Mouse (Mus musculus) gastrocnemius, postnatal 10 days (tissue): ENCODE data around the gene Actl11. TPM values are rescaled to one million over a fixed set of nuclear protein-coding genes. Genes with fewer than 3 reads are reported as not detected.

ENCODE experiments used
- DNase-seq: peaks from one replicate; pipeline ENCODE4 v3.0.0; 2021; ENCODE audit warnings: mixed read lengths
- total RNA-seq, 2 experiments: library from RNA; stranded (reverse); gene quantifications; 2 replicates each; pipeline ENCODE4 v1.2.3; 2021

Gene Actl11
- total RNA-seq, 2 experiments from 2014 or later, result not detected

DNA sequence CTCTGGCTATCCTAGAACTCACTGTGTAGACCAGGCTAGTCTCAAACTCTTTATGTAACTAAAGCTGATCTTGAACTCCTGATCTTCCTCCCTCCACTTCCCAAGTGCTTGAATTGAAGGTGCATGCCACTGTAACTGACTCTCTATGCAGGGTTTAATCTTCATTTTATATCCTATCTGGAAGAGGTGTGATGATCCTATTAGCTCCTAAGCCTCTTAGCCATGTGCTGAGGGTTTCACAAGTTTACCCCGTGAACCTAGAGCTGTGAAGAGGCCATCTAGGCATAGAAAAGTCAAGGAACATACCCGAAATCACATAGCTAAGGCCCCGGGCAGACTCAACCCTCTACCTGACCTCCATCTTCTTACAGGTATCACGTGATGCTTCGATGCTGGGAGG is 8.8 kb upstream of the Actl11 start:
- DNase-seq, result no peak

DNA sequence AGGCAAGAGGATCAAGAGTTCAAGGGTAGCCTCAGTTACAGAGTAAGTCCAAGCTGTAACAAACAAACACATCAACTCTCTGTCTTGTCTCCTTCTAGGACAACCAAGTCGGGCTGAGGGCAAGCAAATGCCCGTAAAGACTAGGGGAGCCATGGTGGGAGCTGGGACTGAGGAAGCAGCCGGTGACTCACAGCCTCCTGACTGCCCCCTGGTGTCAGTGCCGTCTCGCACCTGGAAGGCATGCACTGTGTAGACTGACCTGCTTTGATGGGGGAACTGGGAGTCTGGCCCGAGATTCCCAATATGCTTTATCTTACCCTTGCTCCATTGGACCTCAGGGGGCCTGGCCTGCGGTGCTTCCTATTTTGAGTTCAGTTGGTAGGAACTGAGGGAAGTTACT is 5.2 kb upstream of the Actl11 start:
- DNase-seq, result peak; percentile 58

DNA sequence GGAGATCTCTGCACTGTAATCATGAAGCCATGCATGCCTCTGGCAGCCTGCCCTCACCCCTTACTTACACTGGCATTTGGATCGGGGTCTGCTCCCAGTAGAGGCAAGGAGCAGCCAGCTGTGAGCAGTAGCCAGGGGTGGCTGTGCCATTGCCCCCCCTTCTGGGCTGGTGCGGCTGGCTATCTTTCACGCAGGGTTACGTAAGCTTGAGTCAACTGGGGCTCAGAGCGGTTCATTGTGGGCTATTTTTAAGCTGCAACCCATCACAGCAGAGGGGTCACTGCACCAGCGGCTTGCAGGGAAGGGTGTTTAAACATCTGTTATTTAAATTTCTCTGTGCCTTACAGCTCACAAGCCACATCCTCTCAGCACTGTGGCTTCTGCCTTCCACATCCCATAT is 4.3 kb upstream of the Actl11 start:
- DNase-seq, result peak; percentile 35

DNA sequence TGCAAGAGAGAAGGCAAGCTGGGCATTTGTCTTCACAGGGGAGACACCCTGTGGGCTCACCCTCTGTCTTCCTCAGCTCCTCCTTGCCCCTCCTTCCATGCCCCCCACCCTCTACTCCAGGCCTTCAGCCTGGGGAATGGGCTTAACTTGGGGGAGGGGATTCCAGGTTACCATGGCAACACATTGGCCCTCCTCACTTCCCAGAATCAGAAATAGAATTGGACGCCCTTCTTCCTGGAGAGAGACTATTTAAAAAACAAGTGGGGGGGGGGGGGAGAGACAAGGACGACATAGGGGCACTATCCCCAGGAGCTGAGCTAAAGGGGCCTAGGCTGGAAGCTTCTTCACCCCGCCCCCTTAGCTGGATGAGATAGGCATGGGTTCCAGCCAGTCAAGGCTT is 3.0 kb upstream of the Actl11 start:
- no peak for DNase-seq

DNA sequence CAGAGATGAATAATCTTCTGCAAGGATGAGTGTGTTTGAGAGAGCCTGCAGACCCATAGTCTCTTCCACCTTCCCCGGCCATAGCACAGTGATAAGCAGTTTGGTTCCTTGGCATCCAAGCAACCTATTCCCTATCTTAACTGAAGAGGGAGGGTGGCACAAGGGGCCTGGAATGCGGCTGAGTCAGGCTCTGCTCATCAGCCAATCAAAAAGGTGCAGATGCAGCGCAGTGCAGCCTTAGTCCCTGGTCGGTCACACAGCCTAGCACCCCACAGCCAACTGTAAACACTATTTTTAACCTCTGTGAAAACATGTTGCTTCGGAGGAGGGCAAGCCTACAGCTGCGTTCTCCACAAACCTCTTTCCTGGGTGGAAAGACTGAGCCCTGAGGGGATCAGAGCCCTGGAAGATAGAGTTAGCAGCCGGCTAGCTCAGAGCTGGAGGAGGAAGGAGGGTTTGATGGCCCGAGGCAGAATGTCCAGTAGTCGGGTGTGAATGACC is 1.3 kb upstream of the Actl11 start:
- DNase-seq, result no peak

DNA sequence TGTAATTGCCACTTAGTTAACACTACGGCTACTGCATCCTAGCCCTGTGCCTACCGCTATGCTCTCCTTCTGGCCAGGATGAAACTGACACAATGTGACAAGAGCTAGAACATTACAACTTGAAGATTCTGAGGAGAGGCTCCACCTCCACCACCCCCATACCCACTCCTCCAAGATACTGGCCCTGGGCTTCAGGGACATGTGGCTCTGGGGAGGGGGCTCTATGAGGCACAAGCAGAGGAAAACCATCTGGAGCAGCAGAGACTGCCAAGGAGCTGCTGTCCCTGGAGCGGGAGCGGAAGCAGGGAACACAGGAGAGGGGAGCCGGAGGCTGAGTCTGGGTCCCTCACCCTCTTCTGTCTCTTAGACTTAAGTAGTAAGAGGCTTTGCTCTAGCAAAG is 520 bp upstream of the Actl11 start:
- no peak for DNase-seq

DNA sequence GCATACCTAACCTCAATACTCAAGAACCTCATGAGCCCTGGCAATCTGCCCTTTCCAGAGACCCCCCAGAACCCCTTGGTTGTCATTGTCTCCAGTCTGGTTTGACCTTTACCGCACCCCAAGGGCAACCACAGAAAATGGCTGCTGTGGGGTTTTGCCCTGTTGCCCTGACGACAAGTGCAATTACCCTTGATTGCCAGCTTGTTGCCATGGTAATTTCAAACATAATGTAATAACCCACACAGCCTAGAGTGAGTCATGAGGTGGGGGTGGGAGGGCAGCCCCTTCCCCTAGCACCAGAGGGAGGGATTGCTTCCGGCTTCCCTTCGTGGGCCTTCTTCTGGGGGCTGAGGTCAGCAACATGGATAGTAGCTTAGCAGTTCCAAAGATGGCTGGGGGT is 4.0 kb downstream of the Actl11 start:
- DNase-seq, result no peak

DNA sequence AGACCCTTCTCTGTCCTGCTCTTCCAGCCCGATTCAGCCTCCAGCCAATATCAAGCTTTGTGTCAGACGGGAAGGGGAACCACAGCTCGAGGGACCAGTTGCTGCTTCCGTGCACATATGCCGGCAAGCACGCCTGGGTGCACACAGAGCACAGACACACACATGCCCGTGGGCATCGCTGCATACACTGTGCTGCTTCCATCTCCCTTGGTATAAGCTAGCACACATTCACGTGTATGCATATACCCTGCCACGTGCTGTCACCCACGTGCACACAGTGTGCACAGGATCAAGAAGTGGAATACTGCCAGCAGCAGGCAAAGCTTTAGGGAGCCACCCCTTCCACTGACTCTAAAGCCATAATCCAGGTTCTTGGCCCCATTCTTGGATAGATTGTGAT is 5.9 kb downstream of the Actl11 start:
- DNase-seq, result no peak

DNA sequence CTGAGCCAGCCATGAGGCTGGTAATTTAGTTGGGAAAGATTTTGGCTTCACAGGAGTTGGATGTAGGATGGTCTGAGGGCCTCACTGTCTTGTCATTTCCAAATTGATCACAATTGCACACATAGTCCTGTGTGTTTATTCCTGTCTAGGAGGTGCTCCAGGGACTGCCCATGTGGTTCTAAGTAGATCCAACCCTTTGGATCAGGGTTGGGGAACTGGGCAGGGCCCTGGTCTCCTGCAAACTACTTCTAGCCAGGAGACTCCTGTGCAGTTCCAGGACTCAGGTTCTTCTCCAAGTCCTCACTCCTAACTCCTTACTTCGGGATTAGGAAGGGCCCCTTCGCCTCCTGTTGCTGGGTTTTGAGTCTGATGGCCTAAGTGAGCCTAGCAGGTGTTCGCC is 7.1 kb downstream of the Actl11 start, which contains the start of gene Camkv:
Gene Camkv, plus strand, starts transcription at position 301 of the 400 bp plus-strand sequence.
- DNase-seq, result no peak

DNA sequence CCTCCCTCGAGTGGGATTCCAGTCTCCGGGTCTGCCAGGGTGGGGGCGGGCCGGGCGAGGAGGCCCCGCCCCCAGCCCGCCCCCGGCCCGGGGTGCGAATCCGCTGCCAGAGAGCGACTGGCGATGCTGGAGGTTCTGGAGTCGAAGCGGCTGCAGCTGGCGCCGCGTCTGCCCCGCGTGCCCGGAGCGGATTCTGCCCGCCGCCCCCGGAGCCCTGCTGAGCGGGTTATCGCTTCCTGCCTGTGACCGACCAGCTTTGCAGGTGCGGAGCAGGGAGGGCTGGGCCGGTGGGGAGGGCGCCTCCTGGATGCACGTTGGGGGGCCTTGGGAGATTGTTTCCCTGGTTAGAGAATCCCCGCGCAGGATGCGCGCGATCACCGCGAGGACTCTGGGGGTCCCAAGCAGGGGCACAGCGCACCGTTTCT is 7.5 kb downstream of the Actl11 start:
- DNase-seq, result peak; percentile 35

DNA sequence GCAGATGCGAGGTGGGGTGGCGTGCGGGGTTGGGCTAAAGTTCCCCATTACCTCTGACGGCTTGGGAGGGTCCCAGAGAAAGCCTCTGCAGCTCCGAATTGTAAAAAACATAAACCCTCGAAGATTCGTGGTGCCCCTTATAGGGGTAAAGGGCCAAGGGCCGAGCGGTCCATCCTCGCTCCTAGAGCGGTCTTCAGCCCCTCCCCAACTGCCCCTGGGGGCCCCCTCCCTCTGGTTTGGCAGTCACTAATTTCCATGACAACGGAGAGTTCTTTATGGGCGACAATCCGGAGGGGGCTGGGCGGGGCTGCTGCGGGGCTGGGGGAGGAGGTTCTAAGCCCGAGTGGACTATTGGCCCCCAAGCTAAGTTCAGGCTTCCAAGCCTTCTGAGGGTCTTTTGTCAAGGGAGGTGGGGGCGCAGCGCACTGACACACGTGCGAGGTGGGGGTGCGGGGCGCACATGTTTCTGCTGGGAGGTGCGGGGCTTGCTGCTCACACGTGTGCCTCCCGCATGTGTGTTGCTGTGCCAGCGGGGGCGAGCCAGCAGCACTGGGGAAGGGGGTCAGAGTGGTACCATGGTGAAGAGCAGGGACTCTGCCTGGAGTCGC is 8.1 kb downstream of the Actl11 start:
- no peak for DNase-seq

DNA sequence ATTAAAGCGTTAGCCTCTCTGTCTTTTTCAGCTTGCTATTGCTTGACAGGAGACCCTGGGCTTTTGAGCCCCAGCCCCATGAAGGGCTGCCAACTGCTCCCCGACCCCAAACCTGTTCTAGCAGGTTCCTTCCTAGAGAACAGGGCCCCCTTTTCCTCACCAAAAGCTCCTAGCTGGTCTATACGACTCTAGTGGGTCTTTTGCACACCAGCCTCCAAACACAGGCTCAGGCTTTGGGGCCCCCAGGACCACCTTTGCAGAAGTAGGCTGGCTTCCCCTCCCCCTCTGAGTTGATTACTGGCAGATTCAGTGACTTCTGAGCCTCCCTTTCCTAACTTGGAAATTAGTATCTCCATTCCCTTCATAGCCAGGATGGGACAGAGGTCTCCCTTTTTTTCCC is 8.6 kb downstream of the Actl11 start:
- DNase-seq, result no peak

DNA sequence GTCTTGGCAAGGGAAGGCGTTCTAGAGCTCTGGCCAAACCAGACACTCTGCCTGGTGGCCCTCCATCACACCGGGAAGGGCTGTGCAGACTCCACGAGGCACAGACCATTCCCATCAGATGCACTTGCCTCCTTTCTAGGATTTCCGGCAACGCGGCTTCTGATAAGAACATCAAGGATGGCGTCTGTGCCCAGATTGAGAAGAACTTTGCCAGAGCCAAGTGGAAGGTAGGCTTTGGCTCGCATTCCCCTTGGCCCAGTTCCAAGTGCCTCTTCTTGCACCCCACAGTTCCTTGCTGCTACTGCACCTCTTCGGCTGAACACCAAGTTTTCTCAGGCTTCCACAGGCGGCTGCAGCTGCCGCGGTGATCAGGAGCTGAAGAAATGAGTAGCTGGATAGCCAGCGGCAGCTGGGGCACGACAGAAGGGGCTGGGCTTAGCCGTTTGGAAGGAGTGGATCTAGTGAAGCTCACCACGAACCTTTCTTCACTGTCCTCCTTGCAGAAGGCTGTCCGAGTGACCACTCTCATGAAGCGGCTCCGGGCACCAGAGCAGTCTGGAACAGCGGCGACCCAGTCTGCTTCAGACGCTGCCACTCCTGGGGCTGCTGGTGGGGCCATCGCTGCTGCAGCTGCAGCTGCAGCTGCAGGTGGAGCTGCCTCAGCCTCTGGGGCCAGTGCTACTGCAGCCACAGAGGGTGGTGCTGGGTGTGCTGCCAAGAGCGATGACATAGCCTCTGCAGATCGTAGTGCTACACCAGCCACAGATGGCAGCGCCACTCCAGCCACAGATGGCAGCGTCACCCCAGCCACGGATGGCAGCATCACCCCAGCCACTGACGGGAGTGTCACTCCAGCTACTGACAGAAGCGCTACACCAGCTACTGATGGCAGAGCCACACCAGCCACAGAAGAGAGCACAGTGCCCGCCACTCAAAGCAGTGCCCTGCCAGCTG is 19.2 kb downstream of the Actl11 start:
- no peak for DNase-seq

DNA sequence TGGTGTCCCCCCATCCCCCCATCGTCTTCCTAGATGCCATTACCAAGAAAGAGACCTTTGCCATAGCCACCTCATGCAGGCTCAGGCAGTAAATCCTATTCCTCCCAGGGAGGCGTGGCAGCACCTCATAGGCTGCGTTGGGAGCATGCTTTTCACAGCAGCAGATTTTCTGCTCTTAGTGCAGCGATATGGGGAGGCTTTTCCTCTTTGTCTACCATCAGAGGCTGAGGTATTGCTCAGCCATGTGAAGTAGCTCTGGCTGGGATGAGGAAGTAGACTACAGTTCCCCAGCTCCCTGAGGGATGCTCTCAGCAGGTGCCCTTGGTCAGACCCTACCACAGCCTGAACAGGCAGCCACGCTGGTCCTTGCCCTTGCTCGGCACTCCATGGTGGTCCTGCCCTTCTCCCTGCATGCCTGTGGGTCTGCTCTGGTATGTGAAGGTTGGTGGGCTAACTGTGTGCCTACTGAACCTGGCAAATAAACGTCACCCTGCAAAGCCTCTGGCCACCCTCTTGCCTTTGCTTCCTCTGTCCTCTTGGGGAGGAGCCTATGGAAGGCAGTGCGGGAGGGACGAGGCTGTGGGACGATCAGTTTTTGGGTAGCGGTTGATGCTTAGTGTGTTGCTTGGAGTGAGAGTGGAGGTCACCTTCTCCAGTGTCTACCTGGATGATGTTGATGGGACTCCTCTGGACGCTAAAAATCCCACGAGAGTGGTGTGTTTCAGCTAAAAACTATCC is 21.1 kb downstream of the Actl11 start:
- no peak for DNase-seq

DNA sequence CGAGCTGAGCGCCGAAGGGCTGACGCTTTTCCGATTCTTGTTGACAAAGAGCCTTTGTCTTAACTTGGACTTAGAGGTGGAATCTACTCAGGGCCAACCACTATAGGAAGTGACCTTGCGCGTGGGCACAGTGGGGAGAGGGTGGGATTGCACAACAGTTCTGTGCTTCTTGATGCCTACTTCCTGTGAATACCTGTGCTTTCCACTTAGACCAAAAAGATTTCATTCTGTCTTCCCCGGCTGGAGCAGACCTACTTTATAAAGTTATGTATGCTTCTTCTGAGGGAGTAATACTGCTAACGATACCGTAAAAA is 21.6 kb downstream of the Actl11 start, which contains the start of gene Traip:
Gene Traip, plus strand, starts transcription at position 215 of the 314 bp plus-strand sequence.
- DNase-seq, result no peak

DNA sequence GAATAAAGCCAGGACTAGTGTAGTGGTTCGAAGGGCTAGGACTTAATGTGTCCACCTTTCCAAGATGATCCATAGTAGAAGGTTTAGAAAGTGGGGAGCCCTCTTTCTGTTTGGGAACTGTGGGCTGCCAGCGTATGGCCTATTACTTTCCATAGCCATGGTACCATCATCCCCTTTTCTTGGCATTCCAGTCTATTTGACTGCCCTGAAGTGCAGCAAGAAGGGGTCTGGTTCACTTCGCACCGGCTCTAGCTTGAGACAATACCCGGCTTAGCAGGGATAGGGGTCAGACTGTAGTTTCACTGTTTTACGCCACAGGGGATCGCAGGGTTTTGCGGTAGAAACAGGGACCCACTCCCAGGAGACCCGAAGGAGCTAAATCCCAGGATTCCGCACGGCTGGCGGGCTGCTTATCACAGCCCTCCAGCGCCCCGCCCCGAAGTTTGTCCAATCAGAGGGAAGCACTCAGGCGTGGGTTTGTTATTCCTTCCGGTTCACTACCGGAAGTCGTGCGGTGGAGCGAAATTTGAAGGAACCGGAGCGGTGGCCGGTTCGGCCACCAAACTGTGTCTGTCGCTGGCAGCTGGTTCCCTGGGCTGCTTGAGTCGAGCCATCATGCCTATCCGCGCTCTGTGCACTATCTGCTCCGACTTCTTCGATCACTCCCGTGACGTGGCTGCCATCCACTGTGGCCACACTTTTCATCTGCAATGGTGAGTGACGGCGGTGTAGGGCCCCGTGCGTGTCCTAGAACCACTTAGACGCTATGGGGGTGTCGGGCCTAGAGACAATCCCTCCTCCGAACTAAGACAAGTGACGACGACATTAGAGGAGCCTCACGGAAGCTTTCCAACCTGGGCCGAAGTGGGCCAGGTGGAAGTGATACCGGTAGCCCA is 22.4 kb downstream of the Actl11 start:
- peak; percentile 92 for DNase-seq

DNA sequence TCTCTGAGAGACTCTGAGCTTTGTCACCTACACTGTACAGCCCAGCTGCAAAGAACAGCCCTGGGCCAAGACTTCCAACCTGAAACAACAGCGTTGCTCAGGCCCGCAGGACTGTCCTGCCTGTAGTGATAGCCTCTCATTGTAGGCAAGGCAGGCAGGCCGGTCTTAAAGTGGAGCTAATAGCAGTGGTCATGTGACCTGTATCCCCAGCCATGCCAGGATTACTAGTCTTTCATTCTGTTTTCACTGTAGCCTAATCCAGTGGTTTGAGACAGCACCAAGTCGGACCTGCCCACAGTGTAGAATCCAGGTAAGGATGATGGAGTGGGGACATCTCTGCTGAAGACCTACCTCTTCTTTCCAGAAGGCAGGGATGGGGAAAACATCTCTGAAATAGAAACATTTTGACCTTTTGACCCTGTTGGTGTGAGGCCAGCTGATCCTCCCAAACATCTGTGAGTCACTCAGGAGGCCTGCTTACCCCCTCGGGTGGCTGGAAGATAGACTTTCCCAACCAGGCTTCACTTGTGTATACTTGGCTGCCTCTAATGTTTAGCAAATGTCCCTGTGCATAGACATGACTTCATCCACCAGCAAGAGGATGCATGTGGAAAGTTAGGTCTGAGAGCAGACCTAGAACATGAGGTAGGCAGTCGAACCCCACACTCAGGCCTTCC is 27.5 kb downstream of the Actl11 start:
- no peak for DNase-seq

DNA sequence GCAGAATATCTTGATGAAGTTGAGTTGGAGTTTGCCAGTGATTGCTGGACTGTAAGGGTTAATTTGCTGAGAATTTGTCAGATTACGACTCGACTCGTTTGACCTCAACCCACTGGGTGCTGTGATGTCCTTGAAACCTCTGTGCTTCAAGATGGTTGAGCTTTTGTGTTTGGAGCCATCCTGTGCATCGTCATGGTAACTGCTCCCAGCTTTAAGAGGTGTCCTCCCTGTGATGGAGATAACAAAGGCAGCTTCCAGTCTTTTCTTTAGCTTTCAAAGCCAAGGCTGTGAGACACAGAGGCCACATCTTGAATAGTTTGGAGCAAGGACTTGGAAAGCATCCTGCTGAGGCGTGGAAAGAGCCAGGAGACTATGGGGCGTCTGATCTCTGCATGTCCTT is 28.9 kb downstream of the Actl11 start:
- DNase-seq, result no peak

DNA sequence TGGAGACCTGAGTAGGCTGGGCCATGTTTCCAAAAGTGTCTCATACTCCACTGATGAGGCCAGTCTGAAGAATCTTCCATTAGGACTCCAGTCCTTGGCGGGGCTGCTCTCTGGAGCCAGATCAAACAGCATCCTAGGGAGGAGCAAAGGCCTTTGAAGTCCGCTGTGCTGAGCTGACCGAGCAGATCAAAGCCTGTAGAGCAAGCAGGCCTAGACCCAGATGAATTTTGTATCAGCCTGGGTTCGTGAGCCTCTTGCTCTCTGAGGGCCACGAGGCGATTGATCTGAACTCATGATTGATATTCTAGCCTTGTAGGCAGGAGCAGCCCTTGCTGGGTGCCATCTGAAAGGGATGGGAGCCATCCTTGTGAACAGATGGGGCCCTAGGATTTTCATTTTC is 31.6 kb downstream of the Actl11 start:
- DNase-seq, result no peak

DNA sequence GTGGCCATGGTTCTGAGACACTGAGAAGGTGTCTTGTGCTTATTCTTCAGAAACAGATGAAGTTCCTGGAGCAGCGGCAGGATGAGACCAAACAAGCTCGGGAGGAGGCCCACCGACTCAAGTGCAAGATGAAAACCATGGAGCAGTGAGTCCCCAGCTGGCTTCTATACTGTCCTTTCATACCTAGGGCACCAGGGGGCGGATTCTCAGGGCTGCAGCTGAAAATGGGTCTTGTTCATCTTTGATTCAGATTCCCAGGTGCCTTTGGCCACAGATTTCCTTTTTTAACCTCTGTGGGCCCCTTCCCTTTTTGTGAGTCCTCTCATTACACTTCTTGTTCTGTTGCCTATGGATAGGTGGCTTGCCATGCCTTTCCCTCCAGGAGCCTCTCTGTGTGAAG is 32.7 kb downstream of the Actl11 start:
- no peak for DNase-seq

DNA sequence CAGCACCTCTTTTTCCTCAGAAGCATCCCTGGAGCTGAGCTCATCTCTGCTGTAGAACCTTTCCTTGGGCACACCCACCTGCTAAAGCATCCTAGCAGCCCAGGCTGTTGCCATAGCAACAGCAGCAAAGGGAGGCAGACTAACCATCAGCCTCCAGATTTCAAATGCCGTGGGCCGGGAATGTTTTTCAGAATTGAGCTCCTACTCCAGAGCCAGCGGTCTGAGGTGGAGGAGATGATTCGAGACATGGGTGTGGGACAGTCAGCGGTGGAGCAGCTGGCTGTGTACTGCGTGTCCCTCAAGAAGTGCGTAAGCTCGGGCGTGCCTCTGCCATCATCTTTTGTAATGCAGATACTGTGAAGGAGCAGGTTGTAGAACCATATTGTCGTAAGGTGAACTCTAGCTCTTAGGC is 33.1 kb downstream of the Actl11 start:
- DNase-seq, result no peak
